Mouse (Mus musculus) heart, postnatal 0 days (tissue): ENCODE results near the gene Pou6f1. TPM values are rescaled to one million over a fixed set of nuclear protein-coding genes. Genes with fewer than 3 reads are reported as not detected.
A peak's percentile ranks its signal among the peaks of the same experiment; 100 is the strongest.

Experiments used
- ATAC-seq: fragments of 200-750 bp; cut with Nextera tagmentation; 2 replicates; pipeline ENCODE4 v1.8.0; 2017; ENCODE audit warnings: low read depth, moderate number of reproducible peaks, moderate library complexity; ENCODE audit not compliant: insufficient read depth
- DNase-seq: peaks from one replicate; pipeline ENCODE4 v3.0.0-alpha.2; 2016; ENCODE audit warnings: low spot score
- H3K27ac ChIP-seq: fragments of 300-500 bp; sonication (generic); 2 replicates; pipeline ENCODE4 v1.5.1; 2014; ENCODE audit warnings: low read depth, mild to moderate bottlenecking
- H3K27me3 ChIP-seq: fragments of 300-500 bp; sonication (generic); 2 replicates; pipeline ENCODE4 v1.6.1; 2014; ENCODE audit warnings: low read length, mixed read lengths; ENCODE audit not compliant: control insufficient read depth, insufficient read depth
- H3K36me3 ChIP-seq: fragments of 300-500 bp; sonication (generic); replicated peaks from 2 replicates; pipeline ENCODE4 v1.6.1; 2014; ENCODE audit warnings: low read length, mixed read lengths; ENCODE audit not compliant: control insufficient read depth, insufficient read depth
- H3K4me1 ChIP-seq: fragments of 300-500 bp; sonication (generic); 2 replicates; pipeline ENCODE4 v1.6.1; 2014; ENCODE audit warnings: antibody characterized with exemption; ENCODE audit not compliant: control insufficient read depth, insufficient read depth
- H3K4me2 ChIP-seq: fragments of 300-500 bp; sonication (generic); 2 replicates; pipeline ENCODE4 v1.6.1; 2014; ENCODE audit warnings: low read depth, mild to moderate bottlenecking, low read length, moderate library complexity
- H3K4me3 ChIP-seq: fragments of 300-500 bp; sonication (generic); 2 replicates; pipeline ENCODE4 v1.5.1; 2014; ENCODE audit warnings: low read depth, low read length
- H3K9ac ChIP-seq: fragments of 300-500 bp; sonication (generic); replicated peaks from 2 replicates; pipeline ENCODE4 v1.6.1; 2014; ENCODE audit warnings: low read depth, low read length, mixed read lengths
- H3K9me3 ChIP-seq: fragments of 300-500 bp; sonication (generic); replicated peaks from 2 replicates; pipeline ENCODE4 v1.6.1; 2016; ENCODE audit warnings: low read length; ENCODE audit not compliant: control insufficient read depth
- CTCF ChIP-seq: IDR thresholded peaks from 2 replicates; pipeline ENCODE4 v1.5.1; 2016; ENCODE audit warnings: antibody characterized with exemption, control low read depth, low read depth
- EP300 ChIP-seq: IDR thresholded peaks from 2 replicates; pipeline ENCODE4 v1.6.1; 2016; ENCODE audit warnings: antibody characterized with exemption, low read depth
- WGBS: fragments of 180-500 bp; shearing (Covaris S2); extraction: QIAGEN DNeasy Blood & Tissue Kit; methylation state at CpG from one replicate; pipeline ENCODE4 v1.1.7; 2014; 5-methylcytosine and 5-hydroxymethylcytosine counted together
- polyA plus RNA-seq: library from polyadenylated mRNA; unstranded; fragments of >200 nt; fragmentation: Nextera tagmentation; extraction: Ambion mirVana; gene quantifications from 2 replicates; pipeline ENCODE4 v1.2.1, GENCODE M21; 2015
- total RNA-seq: library from RNA; depleted of rRNA; stranded (reverse); fragments of >200 nt; gene quantifications from 2 replicates; pipeline ENCODE4 v1.2.3, GENCODE M21; 2014; ENCODE audit warnings: low replicate concordance

The Pou6f1 gene
- total and polyA plus RNA-seq, 2 experiments from 2014 or later: 5.2 to 6.0 TPM

DNA sequence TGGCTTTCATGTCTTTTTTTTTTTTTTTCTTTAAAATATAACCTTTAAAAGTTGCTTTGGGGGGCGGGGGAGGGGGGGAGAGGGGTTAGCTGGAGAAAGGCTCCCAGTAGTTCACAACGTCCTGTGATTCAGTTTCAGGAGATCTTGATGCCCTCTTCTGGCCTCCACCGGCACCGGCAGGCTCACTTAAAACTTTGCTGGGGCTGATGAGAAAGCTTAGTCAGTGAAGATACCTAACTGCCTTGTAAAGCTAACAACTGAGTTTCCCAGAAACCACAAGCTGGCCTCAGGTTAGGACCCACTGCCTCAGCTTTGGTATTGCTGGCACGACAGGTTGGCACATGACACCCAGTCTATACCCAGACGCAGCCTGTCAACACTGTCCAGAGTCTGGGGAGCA lies 37.9 kb upstream of the Pou6f1 start:
- H3K4me2 ChIP-seq: peak overlapping the region; percentile 89

DNA sequence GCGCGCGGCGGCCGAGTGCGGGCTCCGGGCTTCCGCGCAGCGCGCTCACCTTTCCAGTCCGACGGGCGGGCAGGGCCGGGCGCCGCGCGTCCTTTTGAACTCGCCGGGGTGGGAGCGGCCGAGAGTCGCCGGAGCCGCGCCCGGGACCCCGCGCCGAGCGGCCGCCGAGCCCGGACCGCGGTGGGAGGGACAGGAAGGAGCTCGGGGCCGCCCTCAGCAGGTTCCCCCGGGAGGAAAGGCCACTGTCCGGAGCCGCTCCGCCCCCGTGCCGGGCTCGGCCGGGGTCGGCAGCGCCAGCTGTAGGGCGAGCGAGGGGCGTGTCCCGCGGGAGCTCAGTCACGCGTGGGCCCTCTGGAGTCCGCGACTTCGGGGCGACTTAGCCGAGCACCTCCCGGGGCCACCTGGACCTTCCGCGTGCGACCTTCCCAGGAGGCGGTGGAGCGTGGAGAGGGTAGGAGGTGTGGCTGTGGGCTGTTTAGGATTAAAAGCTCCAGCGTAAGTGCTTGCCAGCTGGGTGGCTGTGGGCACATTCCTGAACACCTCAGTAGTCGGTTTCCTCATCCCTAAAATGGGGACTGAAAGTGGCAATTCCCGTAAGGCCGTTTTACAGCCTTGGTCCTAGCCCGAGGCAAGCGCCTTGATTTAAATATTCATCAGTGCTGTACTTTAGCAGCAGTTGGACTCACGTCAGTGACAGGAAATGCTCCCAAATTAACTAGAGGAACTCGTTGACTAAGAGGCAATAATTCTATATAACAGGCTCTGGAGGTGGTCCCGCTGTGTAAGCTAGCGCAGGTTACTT lies 37.1 kb upstream of the Pou6f1 start, which contains the start of gene Smagp:
Gene Smagp, minus strand, starts transcription at position 241 of the 802 bp plus-strand sequence.
- no peak for TF ChIP-seq CTCF
- no peak for TF ChIP-seq EP300
- H3K36me3 ChIP-seq: no peaks in the 10 kb centered on the region
- ATAC-seq (peak; percentile 55), DNase-seq (peak; percentile 38)
- H3K4me1 ChIP-seq: peaks cover 16% of the 10 kb centered on the region; the same call in 1 of the 2 replicates
- peak within 1 kb of the TSS; percentile 73 for H3K9ac ChIP-seq
- H3K9me3 ChIP-seq: no peaks in the 10 kb centered on the region
- under 1% methylated on average over 69 of the region's 77 CpGs for whole genome bisulfite sequencing
- peak within 1 kb of the TSS; percentile 75 for H3K4me3 ChIP-seq
- H3K4me2 ChIP-seq: peak within 1 kb of the TSS; percentile 89
- H3K27me3 ChIP-seq: peaks cover 24% of the 10 kb centered on the region
- H3K27ac ChIP-seq: peak within 1 kb of the TSS; percentile 75

More for the DNA sequence above, 37.9 kb upstream of the Pou6f1 start:
- Histone ChIP-seq H3K9me3 (no peaks in the 10 kb centered on the region), H3K27ac (no peak overlapping the region), H3K36me3 (no peaks in the 10 kb centered on the region), H3K9ac (no peak overlapping the region), H3K4me3 (0 out of 2 replicates have a peak overlapping the region, but pooled peaks have one; percentile 75), H3K4me1 (peaks cover 16% of the 10 kb centered on the region; the same call in 1 of the 2 replicates), H3K27me3 (peaks cover 24% of the 10 kb centered on the region)
- DNase-seq (peak; percentile 55), ATAC-seq (no peak)
- WGBS: 13% methylated on average over 6 of the region's 6 CpGs
- TF ChIP-seq EP300 (no peak), CTCF (peak; percentile 38)

DNA sequence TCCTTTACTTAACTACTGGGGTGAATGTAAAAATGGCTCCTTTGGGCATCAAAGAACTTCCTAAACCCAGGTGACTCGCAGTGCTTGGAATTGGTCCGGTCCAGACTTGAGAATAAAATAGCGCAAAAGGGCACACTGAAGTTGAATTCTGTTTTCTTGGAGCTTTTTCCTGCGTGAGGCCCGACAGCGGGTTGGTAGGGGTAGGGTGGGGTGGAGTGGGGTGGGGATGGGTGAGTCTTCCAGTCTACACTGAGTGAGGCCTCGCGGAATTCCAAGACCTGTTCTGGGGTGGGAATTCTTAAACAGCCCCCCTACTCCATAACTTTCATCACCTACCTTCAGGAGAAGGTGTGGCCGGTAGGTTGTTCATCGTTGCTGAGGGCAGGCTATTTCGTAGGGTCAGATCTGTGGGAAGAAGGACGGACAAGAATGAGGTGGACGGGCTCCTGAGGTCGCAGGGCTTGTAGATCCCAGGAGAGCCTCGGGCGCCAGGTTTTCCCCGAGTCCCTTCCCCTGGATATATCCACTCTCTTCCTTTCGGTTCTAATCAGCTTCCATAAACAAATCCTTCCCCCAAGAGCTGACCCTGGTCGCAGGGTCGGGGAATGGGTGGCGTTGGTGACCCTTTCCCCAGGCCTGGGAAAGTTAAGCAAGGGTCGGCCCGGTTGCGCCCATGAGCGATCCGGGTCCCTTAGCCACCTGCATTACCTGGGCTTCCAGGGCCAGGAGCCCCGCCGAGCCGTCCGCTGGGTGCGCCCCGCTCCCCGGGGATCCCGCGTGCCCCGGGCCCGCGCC lies 36.3 kb upstream of the Pou6f1 start:
- WGBS: 5% methylated on average over 33 of the region's 38 CpGs
- peak overlapping the region; percentile 75 for H3K27ac ChIP-seq
- no peak for TF ChIP-seq EP300
- TF ChIP-seq CTCF: no peak

DNA sequence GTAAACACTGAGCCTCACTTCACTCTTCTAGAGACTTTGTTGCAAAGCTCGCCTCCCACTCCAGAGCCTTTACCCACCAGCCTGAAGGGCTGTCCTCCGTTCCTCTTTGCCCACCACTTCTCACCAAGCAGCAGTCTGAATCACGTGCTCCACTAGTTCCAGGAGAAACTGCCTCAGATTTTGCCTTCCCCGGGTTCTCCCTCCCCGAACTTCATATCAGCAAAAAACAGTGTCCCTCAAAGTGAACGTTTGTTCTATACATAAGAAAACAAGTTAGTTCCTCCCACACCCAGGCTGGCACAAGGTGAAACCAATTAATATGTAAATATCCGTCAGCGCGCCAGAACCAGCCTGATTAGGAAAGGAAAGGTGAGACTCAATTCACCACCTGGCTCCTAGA lies 35.5 kb upstream of the Pou6f1 start:
- no peak overlapping the region for H3K9ac ChIP-seq
- WGBS: 14% methylated on average over 9 of the region's 9 CpGs
- no peaks in the 10 kb centered on the region for H3K9me3 ChIP-seq
- H3K4me2 ChIP-seq: peak overlapping the region; percentile 89
- no peaks in the 10 kb centered on the region for H3K36me3 ChIP-seq
- H3K4me1 ChIP-seq: 0 out of 2 replicates have a peak, but pooled peaks cover 3% of the 10 kb centered on the region
- peaks cover 24% of the 10 kb centered on the region for H3K27me3 ChIP-seq
- peak overlapping the region; percentile 75; the same call in 1 of the 2 replicates for H3K4me3 ChIP-seq
- TF ChIP-seq CTCF (no peak), EP300 (no peak)
- no peak overlapping the region for H3K27ac ChIP-seq
- no peak for ATAC-seq
- no peak for DNase-seq

More for the DNA sequence above, 36.3 kb upstream of the Pou6f1 start:
- DNase-seq (no peak), ATAC-seq (no peak)
- peaks cover 11% of the 10 kb centered on the region; the same call in 1 of the 2 replicates for H3K4me1 ChIP-seq
- H3K4me2 ChIP-seq: peak overlapping the region; percentile 89
- H3K36me3 ChIP-seq: no peaks in the 10 kb centered on the region
- H3K9me3 ChIP-seq: no peaks in the 10 kb centered on the region
- H3K27me3 ChIP-seq: peaks cover 24% of the 10 kb centered on the region
- peak overlapping the region; percentile 73 for H3K9ac ChIP-seq
- H3K4me3 ChIP-seq: peak overlapping the region; percentile 75

DNA sequence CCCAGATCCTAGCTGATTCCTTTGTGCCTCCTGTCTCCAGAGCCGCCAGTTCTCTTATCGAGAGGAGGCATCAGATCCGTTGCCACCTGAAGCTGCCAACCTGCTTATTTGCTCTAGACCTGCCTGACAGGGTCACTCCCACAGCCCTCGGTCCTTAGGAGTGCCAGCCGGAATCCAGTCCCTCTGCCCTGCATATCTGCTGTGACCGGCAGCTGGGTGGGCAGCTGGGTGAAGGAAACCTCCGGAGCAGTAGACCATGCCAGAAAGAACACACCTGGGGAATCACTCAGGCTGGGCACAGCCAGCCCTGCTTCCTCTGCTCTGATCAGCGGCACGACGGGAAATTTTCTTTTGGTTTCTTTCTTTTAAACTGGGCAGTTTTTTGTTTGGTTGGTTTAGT lies 33.6 kb upstream of the Pou6f1 start:
- H3K4me3 ChIP-seq: no peak overlapping the region
- no peak overlapping the region for H3K9ac ChIP-seq
- H3K4me1 ChIP-seq: 0 out of 2 replicates have a peak, but pooled peaks cover 2% of the 10 kb centered on the region
- H3K27ac ChIP-seq: no peak overlapping the region
- no peak for DNase-seq
- no peaks in the 10 kb centered on the region for H3K9me3 ChIP-seq
- no peak overlapping the region for H3K4me2 ChIP-seq
- WGBS: 81% methylated on average over 10 of the region's 10 CpGs
- TF ChIP-seq CTCF (no peak), EP300 (no peak)
- no peak for ATAC-seq
- H3K27me3 ChIP-seq: peaks cover 24% of the 10 kb centered on the region
- no peaks in the 10 kb centered on the region for H3K36me3 ChIP-seq
